Mouse (Mus musculus) ovary, adult 2 months (tissue): Measurements from ENCODE around the gene Rsph6a. TPM values are rescaled to one million over a fixed set of nuclear protein-coding genes. Genes with fewer than 3 reads are reported as not detected.

ENCODE experiments used
- polyA plus RNA-seq: library from polyadenylated mRNA; depleted of rRNA; stranded (reverse); fragments of >200 nt; gene quantifications from 2 replicates; pipeline ENCODE4 v1.2.3, GENCODE M21; 2012; rRNA removed

Rsph6a gene
- 0.09 TPM in 1 of 2 replicates, not detected in the other for polyA plus RNA-seq

GRCm38 (mm10) chr7:19054047-19054776 lies at the start of gene Rsph6a:
Rsph6a (plus strand) TSS chr7:19054690.

GRCm38 (mm10) chr7:19023357-19023814 lies 31.1 kb upstream of the Rsph6a start, which contains the start of gene Foxa3:
Foxa3 (minus strand) TSS chr7:19023538.

GRCm38 (mm10) chr7:19024096-19024506 lies 30.4 kb upstream of the Rsph6a start, which contains the start of gene Sympk:
Sympk (plus strand) TSS chr7:19024377.

GRCm38 (mm10) chr7:19075723-19076585 lies 21.5 kb downstream of the Rsph6a start, which contains the start of gene Dmwd:
Dmwd (plus strand) TSS chr7:19076227.

DNA sequence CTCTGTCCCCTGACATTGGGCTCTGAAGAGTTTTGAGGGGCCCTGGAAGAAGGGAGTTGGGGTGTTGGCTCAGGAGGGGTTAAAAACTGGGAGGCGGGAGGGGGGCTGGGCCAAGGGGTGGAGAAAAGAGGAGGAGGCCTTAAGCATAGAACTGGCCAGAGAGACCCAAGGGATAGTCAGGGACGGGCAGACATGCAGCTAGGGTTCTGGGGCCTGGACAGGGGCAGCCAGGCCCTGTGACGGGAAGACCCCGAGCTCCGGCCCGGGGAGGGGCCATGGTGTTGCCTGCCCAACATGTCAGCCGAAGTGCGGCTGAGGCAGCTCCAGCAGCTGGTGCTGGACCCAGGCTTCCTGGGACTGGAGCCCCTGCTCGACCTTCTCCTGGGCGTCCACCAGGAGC lies 29.2 kb downstream of the Rsph6a start, which contains the start of gene Dmpk:
Gene Dmpk (plus strand): TSS at position 149 of the 400 bp plus-strand sequence.

DNA sequence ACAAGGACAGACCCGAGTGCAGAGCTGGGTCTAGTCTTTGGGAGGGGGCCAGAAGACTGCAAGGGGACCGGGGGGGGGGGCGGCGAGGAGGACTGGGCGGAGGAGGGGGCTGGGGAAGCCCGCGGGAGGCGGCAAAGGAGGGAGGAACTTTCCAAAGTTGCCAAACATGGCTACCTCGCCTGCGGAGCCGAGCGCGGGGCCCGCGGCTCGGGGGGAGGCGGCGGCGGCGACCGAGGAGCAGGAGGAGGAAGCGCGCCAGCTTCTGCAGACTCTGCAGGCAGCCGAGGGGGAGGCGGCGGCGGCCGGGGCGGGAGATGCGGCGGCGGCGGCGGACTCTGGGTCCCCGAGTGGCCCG lies 40.0 kb downstream of the Rsph6a start, which contains the start of gene Six5:
Gene Six5 (plus strand): TSS at position 124 of the 355 bp plus-strand sequence.

DNA sequence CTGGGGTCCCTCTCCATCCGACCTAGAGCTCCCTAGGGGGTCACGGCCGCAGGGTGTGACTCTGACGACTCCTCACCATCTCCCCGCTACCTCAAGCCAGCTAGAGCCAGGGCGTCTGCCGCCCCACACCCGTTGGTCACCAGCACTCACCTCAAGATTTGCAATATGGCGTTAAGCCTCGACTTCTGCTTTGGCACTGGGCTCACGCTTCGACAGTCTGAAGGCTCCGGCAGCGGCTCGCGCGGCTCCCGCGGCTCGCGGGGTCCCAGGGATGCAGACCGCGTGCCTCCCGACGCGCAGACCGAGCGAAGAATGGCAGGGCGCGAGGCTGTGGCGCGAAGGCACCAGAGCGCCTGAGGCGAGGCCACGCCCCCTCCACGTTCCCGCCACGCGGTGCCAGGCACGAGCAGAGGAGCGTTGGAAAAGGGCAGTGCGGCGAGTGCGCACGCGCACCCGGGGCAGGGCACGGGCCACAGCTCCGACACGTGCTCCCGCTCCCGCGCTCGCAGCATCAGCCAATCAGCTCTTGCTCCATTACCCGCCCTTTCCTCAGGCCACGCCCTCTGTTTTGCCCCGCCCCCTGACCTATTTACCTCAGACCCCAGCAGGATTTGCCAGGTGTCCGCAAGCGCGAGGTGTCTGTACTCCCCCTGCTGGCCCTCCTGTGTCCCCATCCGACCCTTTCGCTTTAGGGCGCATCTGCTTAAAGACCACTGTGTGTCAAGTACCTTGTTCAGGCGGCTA lies 63.7 kb downstream of the Rsph6a start, which contains the start of gene Gm4969:
Gene Gm4969 (minus strand): TSS at position 341 of the 744 bp plus-strand sequence.

DNA sequence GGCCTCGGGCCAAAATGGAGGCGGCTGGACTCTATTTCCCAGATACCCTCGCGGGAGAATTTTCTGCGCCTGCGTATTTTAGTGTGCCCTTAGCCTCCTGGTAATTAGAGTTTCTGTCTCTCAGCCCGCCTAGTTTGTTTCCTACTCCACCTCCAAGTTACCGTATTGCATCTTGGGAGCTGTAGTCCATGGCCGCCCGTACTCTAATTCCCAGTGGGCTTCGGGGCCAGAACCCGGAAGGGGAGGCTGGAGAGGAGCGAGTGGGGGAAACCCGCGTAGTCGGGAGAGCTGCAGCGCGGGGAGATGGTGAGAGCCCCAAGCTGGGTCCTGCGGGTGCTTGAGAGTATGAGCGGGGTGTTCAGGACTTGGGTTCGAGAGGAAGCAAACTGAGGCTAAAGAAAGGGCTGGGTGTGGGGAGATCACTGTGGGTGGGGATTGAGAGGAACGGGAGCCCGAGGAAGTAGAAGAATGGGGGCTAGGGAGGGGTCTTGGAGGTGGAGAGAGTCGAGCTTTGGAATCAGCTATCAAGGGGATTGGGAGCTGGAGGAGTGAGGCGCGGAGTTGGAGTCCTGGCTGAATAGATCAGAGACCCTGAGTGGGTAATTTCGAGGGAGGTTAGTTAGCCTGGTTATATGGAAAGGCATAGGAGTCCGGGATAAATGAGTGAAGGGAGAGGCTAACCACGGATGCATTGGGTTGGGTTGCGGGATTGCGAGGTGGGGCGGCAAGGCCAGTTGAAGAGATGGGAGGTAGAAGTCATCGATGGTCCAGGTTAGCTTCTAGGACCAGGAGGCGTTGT lies 65.3 kb downstream of the Rsph6a start, which contains the start of gene Fbxo46:
Gene Fbxo46 (plus strand): TSS at position 229 of the 799 bp plus-strand sequence.

Other genes starting within 250 kb of the Rsph6a start
- 0.41 and 0.78 TPM in 2 replicates for gene Psg17, start 233.1 kb upstream of the Rsph6a start, polyA plus RNA-seq
- gene Mill2, start 214.7 kb upstream of the Rsph6a start, polyA plus RNA-seq: 9.3 and 10.4 TPM in 2 replicates
- 69.1 and 85.2 TPM in 2 replicates for gene Pglyrp1, start 183.4 kb upstream of the Rsph6a start, polyA plus RNA-seq
- 33.0 and 34.0 TPM in 2 replicates for gene Ccdc61, start 144.3 kb upstream of the Rsph6a start, polyA plus RNA-seq
- 1.1 and 1.2 TPM in 2 replicates for gene Nova2, start 128.8 kb upstream of the Rsph6a start, polyA plus RNA-seq
- gene Nanos2, start 67.3 kb upstream of the Rsph6a start, polyA plus RNA-seq: 1.5 and 1.7 TPM in 2 replicates
- 27.5 and 29.2 TPM in 2 replicates for gene Mypop, start 63.4 kb upstream of the Rsph6a start, polyA plus RNA-seq
- gene Irf2bp1, start 50.6 kb upstream of the Rsph6a start, polyA plus RNA-seq: 68.3 and 79.2 TPM in 2 replicates
- 2.9 and 5.5 TPM in 2 replicates for gene Foxa3, start 31.2 kb upstream of the Rsph6a start, polyA plus RNA-seq
- 143 and 147 TPM in 2 replicates for gene Sympk, start 30.3 kb upstream of the Rsph6a start, polyA plus RNA-seq
- 169 and 185 TPM in 2 replicates for gene Dmwd, start 21.5 kb downstream of the Rsph6a start, polyA plus RNA-seq
- gene Dmpk, start 29.2 kb downstream of the Rsph6a start, polyA plus RNA-seq: 478 and 584 TPM in 2 replicates
- gene Six5, start 39.9 kb downstream of the Rsph6a start, polyA plus RNA-seq: 117 and 130 TPM in 2 replicates
- gene Gm4969, start 63.7 kb downstream of the Rsph6a start, polyA plus RNA-seq: 0.26 and 0.76 TPM in 2 replicates
- 16.2 and 18.5 TPM in 2 replicates for gene Fbxo46, start 65.2 kb downstream of the Rsph6a start, polyA plus RNA-seq
- 15.1 and 19.6 TPM in 2 replicates for gene Qpctl, start 94.6 kb downstream of the Rsph6a start, polyA plus RNA-seq
- gene Snrpd2, start 95.0 kb downstream of the Rsph6a start, polyA plus RNA-seq: 49.6 and 49.8 TPM in 2 replicates
- 0.46 and 0.69 TPM in 2 replicates for gene Gipr, start 111.4 kb downstream of the Rsph6a start, polyA plus RNA-seq
- 84.0 and 89.9 TPM in 2 replicates for gene Eml2, start 121.7 kb downstream of the Rsph6a start, polyA plus RNA-seq
- gene Gpr4, start 157.8 kb downstream of the Rsph6a start, polyA plus RNA-seq: 11.0 and 12.7 TPM in 2 replicates
- 40.3 and 44.6 TPM in 2 replicates for gene Opa3, start 173.6 kb downstream of the Rsph6a start, polyA plus RNA-seq
- gene Vasp, start 217.1 kb downstream of the Rsph6a start, polyA plus RNA-seq: 197 and 215 TPM in 2 replicates
- gene Ppm1n, start 225.4 kb downstream of the Rsph6a start, polyA plus RNA-seq: 0.18 and 0.25 TPM in 2 replicates
- 31.9 and 40.5 TPM in 2 replicates for gene Rtn2, start 227.9 kb downstream of the Rsph6a start, polyA plus RNA-seq